Mouse (Mus musculus) heart, embryonic 14.5 days (tissue): Measurements from ENCODE around the gene Mettl26. TPM values are rescaled to one million over a fixed set of nuclear protein-coding genes. Genes with fewer than 3 reads are reported as not detected.

ENCODE experiments used
- ATAC-seq: fragments of 200-750 bp; cut with Nextera tagmentation; 2 replicates; pipeline ENCODE4 v1.8.0; 2017; ENCODE audit warnings: low read depth, moderate TSS enrichment; ENCODE audit not compliant: insufficient number of reproducible peaks, insufficient read depth, low FRiP score
- H3K27ac ChIP-seq, 2 experiments: fragments of 200-500 bp in 1 of 2; fragments of 300-500 bp in 1 of 2; sonication (generic) in 1 of 2; replicated peaks in 1 of 2; 2 replicates each; pipeline ENCODE4 v1.5.1; 2012 to 2014; ENCODE audit warnings: low read depth in 2 of 2, low read length in 2 of 2, control low read depth in 1 of 2, mild to moderate bottlenecking in 1 of 2, mixed read lengths in 1 of 2; ENCODE audit not compliant: control insufficient read depth in 1 of 2, insufficient read depth in 1 of 2
- H3K27me3 ChIP-seq: fragments of 300-500 bp; sonication (generic); 2 replicates; pipeline ENCODE4 v1.6.1; 2014; ENCODE audit warnings: mild to moderate bottlenecking, low read length, control low read depth; ENCODE audit not compliant: control insufficient read depth, insufficient read depth
- H3K36me3 ChIP-seq: fragments of 300-500 bp; sonication (generic); 2 replicates; pipeline ENCODE4 v1.6.1; 2014; ENCODE audit warnings: mild to moderate bottlenecking, control low read depth, low read length, mixed read lengths; ENCODE audit not compliant: control insufficient read depth, insufficient read depth
- H3K4me1 ChIP-seq, 2 experiments: fragments of 200-500 bp in 1 of 2; fragments of 300-500 bp in 1 of 2; sonication (generic) in 1 of 2; 2 replicates each; pipeline ENCODE4 v1.6.1; 2012 to 2014; ENCODE audit warnings: low read length in 2 of 2, control low read depth in 1 of 2, mixed read lengths in 1 of 2; ENCODE audit not compliant: control insufficient read depth in 2 of 2, insufficient read depth in 2 of 2
- H3K4me2 ChIP-seq: fragments of 300-500 bp; sonication (generic); 2 replicates; pipeline ENCODE4 v1.6.1; 2014; ENCODE audit warnings: mild to moderate bottlenecking, low read length
- H3K4me3 ChIP-seq, 2 experiments: fragments of 200-500 bp in 1 of 2; fragments of 300-500 bp in 1 of 2; sonication (generic) in 1 of 2; 2 replicates each; pipeline ENCODE4 v1.5.1; 2012 to 2014; ENCODE audit warnings: low read length in 2 of 2, mild to moderate bottlenecking in 2 of 2, control low read depth in 1 of 2, low read depth in 1 of 2, moderate library complexity in 1 of 2; ENCODE audit not compliant: control insufficient read depth in 1 of 2, insufficient read depth in 1 of 2
- H3K9ac ChIP-seq: fragments of 300-500 bp; sonication (generic); 2 replicates; pipeline ENCODE4 v1.6.1; 2014; ENCODE audit warnings: mild to moderate bottlenecking, low read length
- H3K9me3 ChIP-seq: fragments of 300-500 bp; sonication (generic); 2 replicates; pipeline ENCODE4 v1.6.1; 2016; ENCODE audit warnings: low read length, control low read depth; ENCODE audit not compliant: control insufficient read depth
- WGBS: fragments of 180-500 bp; shearing (Covaris S2); extraction: QIAGEN DNeasy Blood & Tissue Kit; methylation state at CpG from one replicate; pipeline ENCODE4 v1.1.7; 2014; 5-methylcytosine and 5-hydroxymethylcytosine counted together
- polyA plus RNA-seq: library from polyadenylated mRNA; unstranded; fragments of >200 nt; fragmentation: Nextera tagmentation; extraction: Ambion mirVana; gene quantifications from 2 replicates; pipeline ENCODE4 v1.2.1, GENCODE M21; 2014

Mettl26 gene
- polyA plus RNA-seq, 1 experiment from 2014 or later = 41.7 TPM

DNA sequence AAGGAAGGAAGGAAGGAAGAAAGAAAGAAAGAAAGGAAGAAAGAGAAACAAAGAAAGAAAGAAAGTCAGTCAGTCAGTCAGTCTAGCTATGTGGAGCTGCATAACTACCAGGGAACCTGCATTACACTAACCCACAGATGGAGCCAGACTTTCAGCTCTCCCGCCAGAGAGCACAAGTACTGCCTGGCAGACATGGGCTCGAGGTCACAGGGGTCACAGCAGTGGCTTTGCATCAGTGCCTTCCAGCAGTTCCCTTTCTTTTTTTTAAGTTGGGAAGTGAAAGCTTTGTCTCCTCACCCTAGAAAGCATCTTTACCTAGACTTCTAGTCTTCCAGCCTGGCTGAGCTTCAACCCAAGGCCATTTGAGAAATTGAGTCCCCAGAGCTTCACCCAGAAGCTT lies 20.5 kb downstream of the Mettl26 start:
- peaks cover 2 to 6% of the 10 kb centered on the region in 2 experiments; a peak in 1 of 4 replicates for H3K4me1 ChIP-seq
- no peak overlapping the region for H3K4me3 ChIP-seq
- no peaks in the 10 kb centered on the region for H3K9me3 ChIP-seq
- H3K9ac ChIP-seq = no peak overlapping the region
- 38% methylated on average over 2 of the region's 2 CpGs for WGBS
- no peak overlapping the region for H3K27ac ChIP-seq
- no peaks in the 10 kb centered on the region for H3K27me3 ChIP-seq
- H3K4me2 ChIP-seq = no peak overlapping the region
- no peak for ATAC-seq
- H3K36me3 ChIP-seq = peaks cover 11% of the 10 kb centered on the region

GRCm38 (mm10) chr17:25895891-25896290 lies 21.0 kb downstream of the Mettl26 start:
- Histone ChIP-seq H3K27ac (no peak overlapping the region), H3K4me3 (no peak overlapping the region), H3K4me2 (no peak overlapping the region), H3K9ac (no peak overlapping the region), H3K9me3 (no peaks in the 10 kb centered on the region), H3K27me3 (no peaks in the 10 kb centered on the region), H3K4me1 (peaks cover 2 to 6% of the 10 kb centered on the region in 2 experiments; a peak in 1 of 4 replicates), H3K36me3 (peaks cover 10% of the 10 kb centered on the region)
- WGBS = 53% methylated on average over 12 of the region's 12 CpGs
- ATAC-seq = no peak

GRCm38 (mm10) chr17:25900193-25900592 lies 25.3 kb downstream of the Mettl26 start:
- Histone ChIP-seq H3K27me3 (no peaks in the 10 kb centered on the region), H3K9ac (no peak overlapping the region), H3K4me1 (peaks cover 2 to 6% of the 10 kb centered on the region in 2 experiments; a peak in 1 of 4 replicates), H3K4me2 (no peak overlapping the region), H3K36me3 (peaks cover 6% of the 10 kb centered on the region; the same call in 1 of the 2 replicates), H3K9me3 (no peaks in the 10 kb centered on the region), H3K27ac (no peak overlapping the region), H3K4me3 (no peak overlapping the region)
- no peak for ATAC-seq
- 100% methylated on average over 1 of the region's 1 CpGs for WGBS

GRCm38 (mm10) chr17:25903061-25903460 lies 28.2 kb downstream of the Mettl26 start:
- 88% methylated on average over 3 of the region's 3 CpGs for WGBS
- Histone ChIP-seq H3K4me3 (no peak overlapping the region), H3K27ac (no peak overlapping the region), H3K36me3 (peaks cover 6% of the 10 kb centered on the region; the same call in 1 of the 2 replicates), H3K27me3 (no peaks in the 10 kb centered on the region), H3K9ac (no peak overlapping the region), H3K4me1 (no peaks in the 10 kb centered on the region), H3K4me2 (no peak overlapping the region), H3K9me3 (no peaks in the 10 kb centered on the region)
- ATAC-seq = no peak

DNA sequence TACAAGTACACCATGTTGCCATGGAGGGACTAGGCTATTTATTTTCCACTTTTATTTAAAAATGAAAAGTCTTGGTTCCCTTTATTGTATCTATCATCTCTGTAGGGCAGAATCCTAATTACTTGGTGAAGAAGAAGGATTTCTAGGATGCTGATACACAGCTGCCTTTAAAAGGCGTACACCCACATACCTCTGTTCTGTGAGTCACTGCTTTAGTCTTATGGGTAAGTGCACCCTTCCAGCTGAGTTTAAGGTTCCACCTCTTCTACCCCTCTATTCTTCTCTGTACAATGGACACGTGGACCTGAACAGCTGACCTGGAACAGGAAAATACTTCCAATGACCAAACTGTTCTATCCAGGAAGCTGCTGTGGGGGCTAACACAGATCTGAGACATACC lies 32.8 kb downstream of the Mettl26 start:
- Histone ChIP-seq H3K36me3 (0 out of 2 replicates have a peak, but pooled peaks cover 3% of the 10 kb centered on the region), H3K9me3 (no peaks in the 10 kb centered on the region), H3K4me1 (no peaks in the 10 kb centered on the region), H3K4me2 (no peak overlapping the region), H3K4me3 (no peak overlapping the region), H3K9ac (no peak overlapping the region), H3K27me3 (no peaks in the 10 kb centered on the region), H3K27ac (no peak overlapping the region)
- no peak for ATAC-seq
- WGBS = 85% methylated on average over 2 of the region's 2 CpGs

DNA sequence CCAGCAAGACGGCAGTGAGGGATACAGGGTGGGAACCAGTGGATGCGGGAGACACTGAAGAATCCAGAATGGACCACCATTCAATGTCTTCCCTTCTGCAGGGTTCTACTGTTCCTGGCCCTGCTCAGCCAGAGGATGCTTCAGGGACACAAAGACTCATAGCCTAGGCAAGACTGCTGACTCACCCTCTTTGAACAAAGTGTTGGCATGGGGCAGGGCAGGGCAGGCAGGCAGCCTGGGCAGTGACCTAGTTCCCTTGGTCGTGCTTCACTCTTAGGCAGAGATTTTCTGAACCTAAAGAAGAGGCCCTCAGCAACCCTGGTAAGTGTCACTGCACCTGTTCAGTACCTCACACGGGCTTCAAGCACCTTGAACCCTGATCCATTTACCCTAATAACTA lies 36.9 kb downstream of the Mettl26 start:
- WGBS = 86% methylated on average over 4 of the region's 4 CpGs
- Histone ChIP-seq H3K9ac (no peak overlapping the region), H3K9me3 (no peaks in the 10 kb centered on the region), H3K27me3 (no peaks in the 10 kb centered on the region), H3K4me1 (peaks cover 7 to 22% of the 10 kb centered on the region in 2 experiments), H3K4me3 (no peak overlapping the region), H3K4me2 (no peak overlapping the region), H3K27ac (no peak overlapping the region), H3K36me3 (0 out of 2 replicates have a peak, but pooled peaks cover 4% of the 10 kb centered on the region)
- ATAC-seq = no peak

DNA sequence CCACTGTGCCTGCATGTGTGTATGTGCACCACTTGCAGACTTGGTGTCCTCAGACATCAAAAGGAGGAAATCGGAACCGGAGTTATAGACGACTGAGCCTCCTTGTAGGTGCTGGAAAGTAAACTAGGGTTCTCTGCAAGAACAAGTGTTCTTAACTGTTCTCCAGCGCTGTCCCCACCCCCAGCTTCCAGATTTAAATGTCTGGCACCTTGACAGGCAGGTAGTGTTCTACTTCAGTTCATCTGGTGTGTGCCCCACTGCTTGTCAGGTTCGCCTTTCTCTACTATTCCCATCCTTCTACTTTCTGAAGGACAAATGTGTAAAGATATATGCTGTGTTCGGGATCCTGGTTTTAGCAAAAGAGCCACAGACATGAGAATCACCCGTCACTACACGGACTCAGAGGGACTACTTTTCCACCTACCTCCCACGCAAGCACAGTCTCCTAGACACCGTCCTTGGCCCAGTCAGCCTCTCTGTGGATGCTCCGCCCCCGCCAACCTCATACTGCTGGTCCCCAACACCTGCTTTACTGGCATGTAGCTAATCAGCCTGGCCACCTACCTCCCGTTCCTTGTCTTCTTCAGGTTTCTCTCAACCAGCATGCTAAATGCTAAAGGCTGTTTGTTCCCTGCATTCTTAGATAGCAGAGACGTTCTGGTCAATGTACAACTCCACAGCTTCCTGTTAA lies 38.5 kb downstream of the Mettl26 start:
- no peaks in the 10 kb centered on the region for H3K27me3 ChIP-seq
- peak overlapping the region; percentile 4 to 10; a peak in 1 of 4 replicates for H3K27ac ChIP-seq
- no peak for ATAC-seq
- peak overlapping the region; percentile 36 for H3K4me2 ChIP-seq
- 63% methylated on average over 14 of the region's 14 CpGs for WGBS
- H3K4me1 ChIP-seq = peaks cover 8 to 33% of the 10 kb centered on the region in 2 experiments
- peak overlapping the region; percentile 51; the same call in 1 of the 2 replicates for H3K9ac ChIP-seq
- 0 out of 2 replicates have a peak, but pooled peaks cover 15% of the 10 kb centered on the region for H3K36me3 ChIP-seq
- H3K4me3 ChIP-seq = no peak overlapping the region
- H3K9me3 ChIP-seq = no peaks in the 10 kb centered on the region
